Mouse (Mus musculus): ENCODE measurements around the gene Plcxd1. TPM values are rescaled to one million over a fixed set of nuclear protein-coding genes. Genes with fewer than 3 reads are reported as not detected.

The Plcxd1 gene
- polyA plus RNA-seq, 1 experiment from 2014 or later, result 0.33 TPM

DNA sequence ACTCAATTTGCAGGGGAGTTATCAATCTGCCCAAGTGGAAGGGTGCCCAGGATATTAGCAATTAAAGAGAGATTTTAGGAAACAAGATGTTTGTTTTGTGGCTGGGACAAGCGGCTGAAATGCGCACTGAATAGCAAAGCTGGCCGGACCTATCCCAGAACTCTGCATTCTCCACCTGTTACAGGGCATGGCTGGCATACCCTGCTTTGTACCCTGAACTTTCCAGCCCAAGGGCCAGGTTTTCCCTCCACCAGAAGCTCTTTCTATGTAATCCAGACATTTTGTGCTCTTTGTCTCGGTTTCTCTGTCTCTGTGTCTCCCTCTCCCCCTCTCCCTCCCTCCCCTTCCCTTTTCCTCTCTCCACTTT is 4.9 kb upstream of the Plcxd1 start:
- Histone ChIP-seq H3K4me2 (peak overlapping the region; percentile 81), H3K4me1 (ENCODE audit: control insufficient read depth, insufficient read depth, low read length) (no peaks in the 10 kb centered on the region), H3K27me3 (ENCODE audit: control insufficient read depth, insufficient read depth, low read length) (no peaks in the 10 kb centered on the region), H3K27ac (ENCODE audit: low read depth, low read length) (no peak overlapping the region; the same call in 1 of the 2 replicates), H3K4me3 (ENCODE audit: low read depth, low read length) (peak overlapping the region; percentile 50), H3K36me3 (ENCODE audit: control insufficient read depth, insufficient read depth, low read length) (no peaks in the 10 kb centered on the region), H3K9ac (ENCODE audit: low read depth, low read length) (peak overlapping the region; percentile 68), H3K9me3 (replicated peaks; ENCODE audit: control insufficient read depth, low read length) (no peaks in the 10 kb centered on the region)
- no peak for ATAC-seq (replicated peaks; ENCODE audit: insufficient number of reproducible peaks, low FRiP score, low TSS enrichment)
- WGBS (ENCODE audit: insufficient replicate concordance), result 5% methylated on average over 4 of the region's 4 CpGs

DNA sequence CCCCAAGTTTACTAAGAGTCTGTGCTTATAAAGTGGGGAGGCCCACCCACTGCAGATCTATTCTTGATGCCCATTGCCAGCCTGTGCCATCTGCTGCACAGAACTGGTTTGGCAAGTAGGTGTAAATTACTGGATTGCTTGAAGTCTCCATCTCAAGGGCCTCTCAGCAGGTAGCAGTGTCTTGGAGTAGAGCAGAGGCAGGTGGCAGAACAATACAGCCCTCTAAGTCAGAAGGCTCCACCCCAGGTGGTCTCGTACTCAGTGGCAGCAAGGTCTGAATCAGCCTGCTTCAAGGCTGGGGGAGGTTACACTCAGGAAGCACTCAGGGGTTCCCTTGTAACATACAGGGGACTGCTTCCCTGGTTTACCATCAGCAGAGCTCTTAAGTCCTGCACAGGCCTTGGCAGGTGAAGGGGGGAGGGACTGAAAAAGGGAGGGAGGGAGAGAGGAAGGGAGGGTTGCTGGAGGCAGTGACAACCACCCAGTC is 735 bp upstream of the Plcxd1 start:
- H3K27me3 ChIP-seq (ENCODE audit: control insufficient read depth, insufficient read depth, low read length), result peaks cover 7% of the 10 kb centered on the region; the same call in 1 of the 2 replicates
- no peak overlapping the region for H3K9ac ChIP-seq (ENCODE audit: low read depth, low read length)
- H3K4me2 ChIP-seq, result no peak overlapping the region
- H3K36me3 ChIP-seq (ENCODE audit: control insufficient read depth, insufficient read depth, low read length), result peaks cover 12% of the 10 kb centered on the region
- H3K27ac ChIP-seq (ENCODE audit: low read depth, low read length), result no peak overlapping the region
- H3K4me1 ChIP-seq (ENCODE audit: control insufficient read depth, insufficient read depth, low read length), result peaks cover 7% of the 10 kb centered on the region
- no peak overlapping the region for H3K4me3 ChIP-seq (ENCODE audit: low read depth, low read length)
- H3K9me3 ChIP-seq (replicated peaks; ENCODE audit: control insufficient read depth, low read length), result no peaks in the 10 kb centered on the region
- ATAC-seq (replicated peaks; ENCODE audit: insufficient number of reproducible peaks, low FRiP score, low TSS enrichment), result no peak
- WGBS (ENCODE audit: insufficient replicate concordance), result 59% methylated on average over 1 of the region's 1 CpGs

DNA sequence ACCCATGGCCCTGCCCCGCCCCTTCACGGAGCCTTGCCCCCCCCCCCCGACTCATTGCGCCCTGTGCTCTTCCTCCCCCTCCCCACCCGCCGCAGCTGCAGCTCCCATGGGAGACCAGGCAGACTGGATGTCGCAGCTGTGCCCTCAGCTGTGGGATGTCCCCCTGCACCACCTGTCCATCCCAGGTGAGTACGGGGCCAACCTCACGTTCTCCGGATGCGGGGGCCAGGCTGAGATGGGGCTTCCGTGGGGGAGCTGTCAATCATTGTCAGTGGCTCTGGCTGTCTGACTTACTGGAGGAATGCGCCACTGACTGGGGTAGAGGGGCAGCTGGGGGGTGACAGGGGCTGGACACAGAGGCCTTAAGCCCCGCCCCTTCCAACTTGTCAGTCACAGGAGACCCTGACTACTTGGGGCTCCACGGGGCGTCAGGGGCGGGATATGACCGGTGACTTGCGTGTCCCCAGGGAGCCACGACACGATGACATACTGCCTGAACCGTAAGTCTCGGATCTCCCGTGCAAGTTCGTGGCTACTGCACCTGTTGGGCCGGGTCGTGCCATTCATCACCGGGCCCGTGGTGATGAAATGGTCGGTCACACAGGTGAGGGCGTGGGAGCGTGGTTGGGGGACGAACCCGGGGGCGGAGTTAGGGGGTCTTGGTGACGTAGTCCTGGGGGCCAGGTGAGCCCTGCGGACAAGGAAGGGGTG is 1.3 kb downstream of the Plcxd1 start:
- peak; percentile 4; the same call in 1 of the 2 replicates for ATAC-seq (replicated peaks; ENCODE audit: insufficient number of reproducible peaks, low FRiP score, low TSS enrichment)
- H3K36me3 ChIP-seq (ENCODE audit: control insufficient read depth, insufficient read depth, low read length), result peaks cover 28% of the 10 kb centered on the region
- peak overlapping the region; percentile 34 for H3K4me3 ChIP-seq (ENCODE audit: low read depth, low read length)
- H3K9me3 ChIP-seq (replicated peaks; ENCODE audit: control insufficient read depth, low read length), result no peaks in the 10 kb centered on the region
- H3K4me2 ChIP-seq, result peak overlapping the region; percentile 77
- H3K27me3 ChIP-seq (ENCODE audit: control insufficient read depth, insufficient read depth, low read length), result peaks cover 7% of the 10 kb centered on the region; the same call in 1 of the 2 replicates
- H3K27ac ChIP-seq (ENCODE audit: low read depth, low read length), result no peak overlapping the region
- H3K4me1 ChIP-seq (ENCODE audit: control insufficient read depth, insufficient read depth, low read length), result peaks cover 7% of the 10 kb centered on the region
- no peak overlapping the region for H3K9ac ChIP-seq (ENCODE audit: low read depth, low read length)
- WGBS (ENCODE audit: insufficient replicate concordance), result 1% methylated on average over 35 of the region's 37 CpGs

DNA sequence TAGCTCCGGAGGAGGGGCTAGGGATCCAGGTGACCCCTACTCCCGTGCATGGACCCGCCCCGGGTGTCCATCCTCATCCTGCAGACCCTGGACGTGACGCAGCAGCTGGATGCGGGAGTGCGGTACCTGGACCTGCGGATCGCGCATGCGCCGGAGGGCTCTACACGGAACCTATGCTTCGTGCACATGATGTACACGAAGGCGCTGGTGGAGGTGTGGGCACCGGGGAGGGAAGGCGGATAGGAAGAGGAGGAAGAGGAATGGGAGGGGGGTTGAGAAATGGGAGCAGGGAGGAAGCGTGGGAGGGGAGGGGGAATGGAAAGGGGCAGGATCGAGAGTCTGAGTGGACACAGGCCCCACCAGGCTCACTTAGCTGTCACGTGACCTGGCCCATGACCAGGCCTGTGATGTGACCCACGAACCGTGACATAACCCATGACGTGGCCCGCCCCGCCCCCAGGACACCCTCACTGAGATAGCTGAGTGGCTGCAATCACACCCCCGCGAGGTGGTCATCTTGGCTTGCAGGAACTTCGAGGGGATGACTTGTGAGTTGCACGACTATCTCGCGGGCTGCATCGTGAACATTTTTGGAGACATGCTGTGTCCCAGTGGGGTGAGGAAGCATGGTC is 2.1 kb downstream of the Plcxd1 start:
- H3K4me3 ChIP-seq (ENCODE audit: low read depth, low read length), result peak overlapping the region; percentile 34
- H3K9ac ChIP-seq (ENCODE audit: low read depth, low read length), result 0 out of 2 replicates have a peak overlapping the region, but pooled peaks have one; percentile 49
- H3K9me3 ChIP-seq (replicated peaks; ENCODE audit: control insufficient read depth, low read length), result no peaks in the 10 kb centered on the region
- peaks cover 7% of the 10 kb centered on the region; the same call in 1 of the 2 replicates for H3K27me3 ChIP-seq (ENCODE audit: control insufficient read depth, insufficient read depth, low read length)
- H3K36me3 ChIP-seq (ENCODE audit: control insufficient read depth, insufficient read depth, low read length), result peaks cover 31% of the 10 kb centered on the region
- ATAC-seq (replicated peaks; ENCODE audit: insufficient number of reproducible peaks, low FRiP score, low TSS enrichment), result peak; percentile 17; the same call in 1 of the 2 replicates
- peaks cover 15% of the 10 kb centered on the region for H3K4me1 ChIP-seq (ENCODE audit: control insufficient read depth, insufficient read depth, low read length)
- 9% methylated on average over 34 of the region's 34 CpGs for WGBS (ENCODE audit: insufficient replicate concordance)
- peak overlapping the region; percentile 77 for H3K4me2 ChIP-seq
- no peak overlapping the region for H3K27ac ChIP-seq (ENCODE audit: low read depth, low read length)

DNA sequence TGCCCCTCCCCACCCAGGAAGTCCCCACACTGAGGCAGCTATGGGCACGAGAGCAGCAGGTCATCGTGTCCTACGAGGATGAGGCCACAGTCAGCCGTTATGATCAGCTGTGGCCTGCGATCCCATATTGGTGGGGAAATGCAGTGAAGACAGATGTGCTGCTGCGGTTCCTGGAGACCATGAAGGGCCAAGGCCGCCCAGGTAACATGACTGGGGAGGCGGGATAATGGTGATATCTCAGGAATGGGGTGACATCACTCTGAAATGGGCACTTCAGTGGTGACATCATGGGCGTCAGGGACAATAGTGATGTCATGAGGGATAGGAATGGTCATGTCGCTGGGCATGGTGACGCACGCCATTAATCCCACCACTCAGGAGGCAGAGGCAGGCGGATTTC is 2.7 kb downstream of the Plcxd1 start:
- 84% methylated on average over 13 of the region's 13 CpGs for WGBS (ENCODE audit: insufficient replicate concordance)
- no peak for ATAC-seq (replicated peaks; ENCODE audit: insufficient number of reproducible peaks, low FRiP score, low TSS enrichment)
- Histone ChIP-seq H3K4me3 (ENCODE audit: low read depth, low read length) (no peak overlapping the region), H3K27me3 (ENCODE audit: control insufficient read depth, insufficient read depth, low read length) (peaks cover 7% of the 10 kb centered on the region; the same call in 1 of the 2 replicates), H3K9me3 (replicated peaks; ENCODE audit: control insufficient read depth, low read length) (no peaks in the 10 kb centered on the region), H3K27ac (ENCODE audit: low read depth, low read length) (no peak overlapping the region), H3K9ac (ENCODE audit: low read depth, low read length) (no peak overlapping the region), H3K4me1 (ENCODE audit: control insufficient read depth, insufficient read depth, low read length) (peaks cover 15% of the 10 kb centered on the region), H3K4me2 (peak overlapping the region; percentile 77; the same call in 1 of the 2 replicates), H3K36me3 (ENCODE audit: control insufficient read depth, insufficient read depth, low read length) (peaks cover 31% of the 10 kb centered on the region)

DNA sequence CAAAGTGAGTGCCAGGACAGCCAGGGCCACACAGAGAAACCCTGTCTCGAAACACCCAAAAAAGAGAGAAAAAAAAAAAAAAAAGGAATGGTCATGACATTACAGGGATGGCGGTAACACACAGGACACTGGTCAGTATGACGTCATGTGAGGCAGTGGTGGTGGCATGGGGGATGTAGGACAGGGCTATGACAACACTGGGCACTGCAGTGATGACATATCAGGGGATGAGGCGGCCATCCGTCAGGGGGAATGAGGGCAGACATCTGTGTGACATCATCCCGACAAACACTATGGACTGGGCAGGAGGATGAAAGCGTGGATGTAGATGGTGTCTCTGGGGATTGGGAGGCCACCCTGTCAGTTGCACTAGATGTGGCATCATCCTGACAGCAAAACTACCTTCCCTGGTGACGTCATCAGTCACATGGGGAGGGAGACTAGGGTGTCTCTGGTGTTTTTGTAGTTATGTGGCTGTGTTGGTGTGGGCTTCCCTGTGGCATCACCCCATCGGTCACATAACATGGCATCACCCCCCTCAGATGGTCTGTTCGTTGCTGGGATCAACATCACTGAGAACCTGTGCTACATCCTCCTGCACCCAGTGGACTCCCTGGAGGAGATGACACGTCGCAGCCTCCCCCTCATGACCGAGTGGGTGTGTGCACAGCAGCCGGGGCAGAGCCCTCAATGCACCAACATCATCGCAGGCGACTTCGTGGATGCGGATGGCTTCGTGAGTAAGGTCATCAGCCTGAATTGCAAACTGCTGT is 3.3 kb downstream of the Plcxd1 start:
- Histone ChIP-seq H3K9ac (ENCODE audit: low read depth, low read length) (no peak overlapping the region), H3K36me3 (ENCODE audit: control insufficient read depth, insufficient read depth, low read length) (peaks cover 31% of the 10 kb centered on the region), H3K4me3 (ENCODE audit: low read depth, low read length) (no peak overlapping the region), H3K27me3 (ENCODE audit: control insufficient read depth, insufficient read depth, low read length) (peaks cover 7% of the 10 kb centered on the region; the same call in 1 of the 2 replicates), H3K27ac (ENCODE audit: low read depth, low read length) (no peak overlapping the region), H3K4me1 (ENCODE audit: control insufficient read depth, insufficient read depth, low read length) (peaks cover 15% of the 10 kb centered on the region), H3K9me3 (replicated peaks; ENCODE audit: control insufficient read depth, low read length) (no peaks in the 10 kb centered on the region), H3K4me2 (no peak overlapping the region)
- 94% methylated on average over 19 of the region's 19 CpGs for WGBS (ENCODE audit: insufficient replicate concordance)
- ATAC-seq (replicated peaks; ENCODE audit: insufficient number of reproducible peaks, low FRiP score, low TSS enrichment), result no peak

DNA sequence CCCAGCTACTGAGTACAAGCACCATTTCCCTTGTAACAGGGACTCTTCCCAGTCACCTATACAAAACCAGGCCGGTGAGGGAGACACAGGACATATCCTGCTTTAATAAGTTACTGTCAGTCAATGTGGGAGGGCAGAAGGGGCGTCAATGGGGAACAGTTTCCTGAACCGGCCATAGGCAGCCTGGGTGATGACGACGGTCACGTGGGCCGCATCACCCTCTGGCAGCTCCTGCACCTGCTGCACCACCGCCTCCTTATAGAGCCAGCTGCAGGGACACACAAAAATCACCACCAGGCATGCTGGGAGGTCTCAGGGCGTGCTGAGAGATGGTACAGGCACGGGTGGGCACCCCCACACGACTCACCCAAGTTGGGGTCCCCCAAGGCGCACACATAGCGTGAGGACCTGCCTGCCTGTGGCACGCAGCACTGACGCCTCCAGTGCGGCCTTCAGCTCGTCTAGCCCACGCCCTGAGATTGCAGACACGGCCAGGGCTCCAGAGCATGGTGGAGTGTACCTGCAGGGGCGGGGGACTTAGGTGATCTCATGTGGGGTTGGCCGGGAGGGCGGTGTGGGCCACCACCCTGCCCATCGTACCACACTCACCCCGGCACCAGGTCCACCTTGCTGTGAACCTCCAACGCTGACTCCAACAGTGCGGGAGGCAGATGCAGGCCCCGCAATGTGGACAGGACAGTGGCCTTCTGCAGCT is 4.3 kb downstream of the Plcxd1 start:
- 92% methylated on average over 27 of the region's 27 CpGs for WGBS (ENCODE audit: insufficient replicate concordance)
- H3K36me3 ChIP-seq (ENCODE audit: control insufficient read depth, insufficient read depth, low read length), result peaks cover 31% of the 10 kb centered on the region
- ATAC-seq (replicated peaks; ENCODE audit: insufficient number of reproducible peaks, low FRiP score, low TSS enrichment), result no peak
- peaks cover 15% of the 10 kb centered on the region for H3K4me1 ChIP-seq (ENCODE audit: control insufficient read depth, insufficient read depth, low read length)
- H3K27me3 ChIP-seq (ENCODE audit: control insufficient read depth, insufficient read depth, low read length), result peaks cover 7% of the 10 kb centered on the region; the same call in 1 of the 2 replicates
- H3K9ac ChIP-seq (ENCODE audit: low read depth, low read length), result no peak overlapping the region
- no peak overlapping the region for H3K4me3 ChIP-seq (ENCODE audit: low read depth, low read length)
- no peak overlapping the region for H3K4me2 ChIP-seq
- no peak overlapping the region for H3K27ac ChIP-seq (ENCODE audit: low read depth, low read length)
- H3K9me3 ChIP-seq (replicated peaks; ENCODE audit: control insufficient read depth, low read length), result no peaks in the 10 kb centered on the region
